Mouse (Mus musculus) embryonic fibroblast, embryonic 13.5 days (primary cell): Measurements from ENCODE around the gene Pus1.

Experiments
- CTCF ChIP-seq: IDR thresholded peaks from 2 replicates; pipeline ENCODE4 v1.5.1; 2011; ENCODE audit warnings: mild to moderate bottlenecking, control low read depth, low read length, moderate library complexity, borderline replicate concordance; ENCODE audit not compliant: insufficient read depth
- POLR2A ChIP-seq: IDR thresholded peaks from 2 replicates; pipeline ENCODE4 v1.6.1; 2011; ENCODE audit warnings: low read depth, mild to moderate bottlenecking, control low read depth, low read length, moderate library complexity

DNA sequence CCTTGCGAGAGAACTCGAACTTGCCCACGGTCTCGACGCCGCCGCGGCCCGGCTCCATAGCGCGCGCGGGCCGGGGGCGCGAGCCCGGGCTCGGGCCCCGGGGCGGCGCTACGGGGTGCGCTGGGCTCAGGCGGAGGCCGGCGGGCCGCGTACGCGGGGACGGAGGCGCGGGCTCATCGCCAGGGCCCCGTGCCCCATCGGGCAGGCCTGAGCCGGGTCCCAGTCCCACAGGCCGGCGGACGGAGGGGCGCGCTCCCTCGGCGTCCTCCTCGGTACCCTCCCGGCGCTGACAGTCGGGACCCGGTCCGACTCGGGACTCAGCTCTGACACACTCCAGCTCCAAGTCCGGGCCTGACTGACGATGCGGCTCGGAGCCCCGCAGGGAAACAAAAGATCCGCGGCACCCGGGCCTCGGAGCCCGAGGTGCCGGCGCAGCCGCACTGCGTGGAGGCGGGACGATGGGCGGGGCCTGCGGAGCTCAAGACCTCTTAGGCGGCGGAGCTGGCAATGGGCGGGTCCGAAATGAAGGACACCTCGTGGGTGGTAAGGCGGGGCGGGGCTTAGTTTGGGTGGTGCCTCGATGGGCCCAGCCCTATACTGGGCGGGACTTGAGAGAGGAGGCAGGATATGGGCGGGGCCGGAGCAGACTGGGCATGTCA, 29.3 kb upstream of the Pus1 start, which contains the start of gene Ulk1:
- TF ChIP-seq POLR2A: peak; percentile 98
- TF ChIP-seq CTCF: no peak
